Mouse (Mus musculus) monocyte, adult 59 days (primary cell): ENCODE measurements around the gene Rhd. TPM values are rescaled to one million over a fixed set of nuclear protein-coding genes. Genes with fewer than 3 reads are reported as not detected.

ENCODE experiments used
- total RNA-seq, 2 experiments: library from RNA; stranded (reverse); gene quantifications; one replicate each; pipeline ENCODE4 v1.2.4; 2023

Gene Rhd
- not detected for total RNA-seq

GRCm38 (mm10) chr4:134863937-134864729 is at the start of gene Rhd:
Rhd (plus strand) TSS chr4:134864536.

GRCm38 (mm10) chr4:134853259-134853636 is 11.1 kb upstream of the Rhd start, which contains the start of gene Maco1:
Maco1 (minus strand) TSS chr4:134853345.

GRCm38 (mm10) chr4:134914864-134915209 is 50.5 kb downstream of the Rhd start, which contains the start of gene Tmem50a:
Tmem50a (minus strand) TSS chr4:134915024.

DNA sequence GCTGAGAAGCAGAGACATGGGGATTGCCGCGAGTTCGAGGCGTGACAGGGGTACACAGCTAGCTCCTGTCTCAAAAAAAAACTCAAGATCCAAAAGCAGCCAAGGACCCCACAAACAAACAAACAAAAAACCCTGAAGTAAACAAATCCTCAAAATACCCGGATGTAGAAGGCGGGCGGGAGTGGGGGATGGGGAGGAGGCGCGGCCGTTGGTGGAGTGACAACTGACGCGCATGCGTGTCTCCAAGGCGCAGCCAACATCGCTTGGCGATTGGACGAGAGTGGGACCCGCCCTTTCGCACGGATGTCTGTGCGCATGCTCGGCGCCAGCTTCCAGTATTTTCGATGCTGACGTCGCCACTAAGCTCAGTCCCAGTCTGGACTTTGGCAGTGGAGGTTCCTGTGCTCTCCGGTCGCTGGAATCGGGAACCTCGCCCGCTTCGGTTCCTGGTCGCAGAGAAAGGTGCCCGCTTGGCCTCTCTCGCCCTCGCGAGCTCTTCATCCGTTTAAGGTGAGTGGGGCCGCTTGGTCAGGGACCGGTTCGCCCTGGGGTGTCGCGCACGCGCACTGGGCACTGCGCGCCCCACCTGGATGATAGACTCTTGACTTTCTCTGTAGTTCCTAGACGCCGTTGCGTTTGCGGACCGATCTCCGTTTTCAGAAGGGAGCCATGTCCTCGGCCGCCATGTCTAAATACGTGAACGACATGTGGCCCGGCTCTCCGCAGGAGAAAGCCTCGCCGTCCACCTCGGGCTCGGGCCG is 59.1 kb downstream of the Rhd start, which contains the start of gene Rsrp1:
Gene Rsrp1 (plus strand): TSS at position 335 of the 761 bp plus-strand sequence.

DNA sequence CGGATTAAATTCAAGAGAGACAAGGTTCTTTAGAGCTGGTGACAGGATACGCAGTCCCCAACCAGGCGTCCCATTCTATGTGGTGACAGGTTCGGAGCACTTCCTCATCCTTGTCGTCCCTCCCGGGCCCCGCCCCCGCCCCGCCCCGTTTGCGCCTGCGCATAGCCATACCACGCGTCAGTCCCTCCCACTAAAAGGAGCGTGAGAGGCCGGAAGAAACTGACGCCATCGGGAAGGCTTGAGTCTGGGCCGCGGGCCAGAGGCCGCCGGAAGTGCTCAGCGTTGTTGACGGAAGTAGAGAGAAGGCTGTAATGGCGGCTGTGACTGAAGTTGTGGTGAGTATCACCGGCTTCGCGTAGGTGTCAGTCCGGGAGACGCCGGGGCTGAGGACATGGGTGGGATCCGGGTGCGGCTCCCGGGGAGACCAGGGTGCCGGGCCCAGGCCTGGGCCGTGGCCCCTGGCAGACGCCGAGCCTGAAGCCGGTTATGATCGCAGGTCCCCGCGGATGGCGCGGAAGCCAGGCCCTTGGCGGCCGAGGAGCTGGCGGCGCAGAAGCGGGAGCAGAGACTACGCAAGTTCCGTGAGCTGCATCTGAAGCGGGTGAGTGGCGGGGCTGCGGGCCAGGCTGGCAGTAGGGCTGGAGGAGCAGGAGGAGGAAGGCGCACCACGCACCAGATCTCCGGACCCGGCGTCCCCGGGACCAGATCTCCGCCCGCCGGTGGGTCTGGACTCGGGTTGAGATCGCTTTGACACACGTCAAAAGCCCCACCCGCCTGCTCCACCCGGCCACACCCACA is 66.5 kb downstream of the Rhd start, which contains the start of gene Syf2:
Gene Syf2 (plus strand): TSS at position 215 of the 798 bp plus-strand sequence.

Other genes starting within 250 kb of the Rhd start
- 10 to 100 TPM; 46.3 to 49.3 TPM for gene Man1c1, start 160.2 kb upstream of the Rhd start, total RNA-seq
- gene Ldlrap1, start 96.5 kb upstream of the Rhd start, total RNA-seq = 10 to 100 TPM; 32.2 to 33.9 TPM
- gene Maco1, start 11.2 kb upstream of the Rhd start, total RNA-seq = 10 to 100 TPM; 18.3 to 19.9 TPM
- 100 to 1,000 TPM; 184 to 185 TPM for gene Tmem50a, start 50.5 kb downstream of the Rhd start, total RNA-seq
- gene Rsrp1, start 59.1 kb downstream of the Rhd start, total RNA-seq = 100 to 1,000 TPM; 468 to 495 TPM
- gene Syf2, start 66.4 kb downstream of the Rhd start, total RNA-seq = 100 to 1,000 TPM; 151 to 162 TPM